ENCODE assay signal across 24 mouse cellular contexts in genomic region chr2:29437861-29438529, GRCm38 (mm10).
A peak's percentile ranks its signal among the peaks of the same experiment; 100 is the strongest.
DNase-seq lines count a peak whose midpoint lies in the region; ATAC-seq and TF ChIP-seq lines count a peak whose summit lies in the region.
"Had no signal": no experiment of that assay in that cellular context is flagged by ENCODE, and none has a peak within 500 bp of the region (broad histone marks: within the 10 kb centered on the region; RNA-seq: fewer than 3 reads in every experiment).

No protein-coding gene starts in this region.

- no peaks in the 10 kb centered on the region for H3K36me3 ChIP-seq in liver, adult 2 months (ENCODE audit: control insufficient read depth, insufficient read depth, low read length)
- H3K36me3 ChIP-seq in liver, embryonic 11.5 days (ENCODE audit: control insufficient read depth, insufficient read depth, low read length): no peaks in the 10 kb centered on the region
- H3K36me3 ChIP-seq in liver, postnatal 0 days (replicated peaks; ENCODE audit: insufficient read depth, low read length): no peaks in the 10 kb centered on the region
- no peaks in the 10 kb centered on the region for H3K36me3 ChIP-seq in intestine, embryonic 15.5 days
- H3K36me3 ChIP-seq in thymus, adult 2 months (ENCODE audit: control insufficient read depth, insufficient read depth, low read length): no peaks in the 10 kb centered on the region
- H3K36me3 ChIP-seq: hindbrain, embryonic 10.5 days; limb, embryonic 13.5 days; lung, embryonic 15.5 days; neural tube, embryonic 12.5 days had no signal

- peak; percentile 28 for DNase-seq in adrenal gland, adult 8-10 months
- DNase-seq in adrenal gland, postnatal 4 days (ENCODE audit: low spot score in 2 of 2): no peak
- peak; percentile 92 for DNase-seq in liver, adult 2 months (ENCODE audit: extremely low read depth, low read depth, low spot score)
- no peak for DNase-seq in liver, embryonic 11.5 days (ENCODE audit: low spot score)
- no peak for DNase-seq in liver, postnatal 0 days
- no peak for DNase-seq in thymus, adult 2 months
- DNase-seq: cerebellum, adult 18-20 months; cerebellum, postnatal 10 days; gastrocnemius, postnatal 10 days; right cerebral cortex, postnatal 4 days; thymus, adult 18-20 months; thymus, postnatal 36 days had no signal

- no peaks in the 10 kb centered on the region for H3K27me3 ChIP-seq in liver, adult 2 months (ENCODE audit: control insufficient read depth, insufficient read depth, low read length)
- H3K27me3 ChIP-seq in liver, embryonic 11.5 days (replicated peaks; ENCODE audit: control insufficient read depth, insufficient read depth, low read length): no peaks in the 10 kb centered on the region
- no peaks in the 10 kb centered on the region for H3K27me3 ChIP-seq in liver, postnatal 0 days (ENCODE audit: insufficient read depth, low read length)
- no peaks in the 10 kb centered on the region for H3K27me3 ChIP-seq in intestine, embryonic 15.5 days (replicated peaks)
- no peaks in the 10 kb centered on the region for H3K27me3 ChIP-seq in thymus, adult 2 months (ENCODE audit: control insufficient read depth, insufficient read depth, low read length)
- H3K27me3 ChIP-seq: limb, embryonic 13.5 days; lung, embryonic 15.5 days; neural tube, embryonic 12.5 days had no signal

- H3K9me3 ChIP-seq in liver, embryonic 11.5 days (ENCODE audit: control insufficient read depth, low read length): no peaks in the 10 kb centered on the region
- no peaks in the 10 kb centered on the region for H3K9me3 ChIP-seq in liver, postnatal 0 days (ENCODE audit: low read length)
- H3K9me3 ChIP-seq in intestine, embryonic 15.5 days: no peaks in the 10 kb centered on the region
- H3K9me3 ChIP-seq: hindbrain, embryonic 10.5 days; limb, embryonic 13.5 days; lung, embryonic 15.5 days; neural tube, embryonic 12.5 days had no signal

- no peak for TF ChIP-seq POLR2A in liver, adult 2 months (IDR thresholded peaks at IDR 0.05; ENCODE audit: extremely low read depth, insufficient read depth, low read length)
- no peak for TF ChIP-seq POLR2A in thymus, adult 2 months (IDR thresholded peaks at IDR 0.05; ENCODE audit: control insufficient read depth, extremely low read depth, insufficient read depth, low read length, poor library complexity)

- H3K79me2 ChIP-seq in liver, adult 2 months (ENCODE audit: control insufficient read depth, insufficient read depth, low read length): no peaks in the 10 kb centered on the region

- H3K4me1 ChIP-seq in liver, adult 2 months (ENCODE audit: control insufficient read depth, insufficient read depth, low read length): peaks cover 18% of the 10 kb centered on the region
- peaks cover 21% of the 10 kb centered on the region for H3K4me1 ChIP-seq in liver, embryonic 11.5 days (replicated peaks; ENCODE audit: control insufficient read depth, insufficient read depth, low read length)
- H3K4me1 ChIP-seq in brown adipose tissue, adult 24 weeks (ENCODE audit: control insufficient read depth, insufficient read depth, insufficient read length, low read length): peaks cover 9% of the 10 kb centered on the region
- H3K4me1 ChIP-seq in liver, postnatal 0 days (ENCODE audit: insufficient read depth): peaks cover 17% of the 10 kb centered on the region
- no peaks in the 10 kb centered on the region for H3K4me1 ChIP-seq in intestine, embryonic 15.5 days (replicated peaks)
- H3K4me1 ChIP-seq in thymus, adult 2 months (replicated peaks; ENCODE audit: control insufficient read depth, insufficient read depth, low read length): no peaks in the 10 kb centered on the region

- WGBS in liver, adult 2 months: 65% methylated on average over 4 of the region's 4 CpGs
- 77% methylated on average over 4 of the region's 4 CpGs for WGBS in liver, embryonic 11.5 days
- 59% methylated on average over 4 of the region's 4 CpGs for WGBS in liver, postnatal 0 days (ENCODE audit: insufficient replicate concordance)
- WGBS in intestine, embryonic 15.5 days: 81% methylated on average over 4 of the region's 4 CpGs
- 77% methylated on average over 4 of the region's 4 CpGs for WGBS in thymus, adult 2 months

- H3K4me3 ChIP-seq in liver, adult 2 months (ENCODE audit: insufficient read depth, low read depth, low read length): no peak overlapping the region
- no peak overlapping the region for H3K4me3 ChIP-seq in liver, embryonic 11.5 days (ENCODE audit: low read depth, low read length)
- H3K4me3 ChIP-seq in brown adipose tissue, adult 24 weeks (ENCODE audit: insufficient read depth, low read depth, low read length): no peak overlapping the region
- H3K4me3 ChIP-seq in liver, postnatal 0 days (ENCODE audit: low read depth, low read length): no peak overlapping the region
- no peak overlapping the region for H3K4me3 ChIP-seq in intestine, embryonic 15.5 days (replicated peaks)
- no peak overlapping the region for H3K4me3 ChIP-seq in thymus, adult 2 months (ENCODE audit: control insufficient read depth, insufficient read depth, low read length)
- H3K4me3 ChIP-seq: erythroblast, embryonic 14.5 days; hindbrain, embryonic 10.5 days; limb, embryonic 13.5 days; lung, embryonic 15.5 days; myocyte; neural tube, embryonic 12.5 days had no signal

- peak overlapping the region; percentile 60 for H3K27ac ChIP-seq in liver, adult 2 months (replicated peaks; ENCODE audit: insufficient read depth, low read depth, low read length)
- H3K27ac ChIP-seq in liver, embryonic 11.5 days (ENCODE audit: low read depth, low read length): no peak overlapping the region
- H3K27ac ChIP-seq in brown adipose tissue, adult 24 weeks (replicated peaks; ENCODE audit: low read depth, low read length): peak overlapping the region; percentile 62
- peak overlapping the region; percentile 66 for H3K27ac ChIP-seq in liver, postnatal 0 days (ENCODE audit: low read depth)
- H3K27ac ChIP-seq in intestine, embryonic 15.5 days: no peak overlapping the region
- no peak overlapping the region for H3K27ac ChIP-seq in thymus, adult 2 months (ENCODE audit: control insufficient read depth, insufficient read depth, low read length)
- H3K27ac ChIP-seq: hindbrain, embryonic 10.5 days; kidney, postnatal 0 days; limb, embryonic 13.5 days; lung, embryonic 15.5 days; neural tube, embryonic 12.5 days; stomach, postnatal 0 days had no signal

- H3K9ac ChIP-seq in liver, adult 2 months (ENCODE audit: low read depth, low read length): no peak overlapping the region
- no peak overlapping the region for H3K9ac ChIP-seq in liver, embryonic 11.5 days (ENCODE audit: low read depth, low read length)
- H3K9ac ChIP-seq in liver, postnatal 0 days (replicated peaks): no peak overlapping the region
- no peak overlapping the region for H3K9ac ChIP-seq in intestine, embryonic 15.5 days
- H3K9ac ChIP-seq: limb, embryonic 13.5 days; lung, embryonic 15.5 days; neural tube, embryonic 12.5 days had no signal

- TF ChIP-seq EP300 in liver, postnatal 0 days (IDR thresholded peaks at IDR 0.05; ENCODE audit: low read depth): no peak

- no peak for TF ChIP-seq CTCF in liver, adult 2 months (IDR thresholded peaks at IDR 0.05; ENCODE audit: low read depth, low read length)
- no peak for TF ChIP-seq CTCF in liver, postnatal 0 days (IDR thresholded peaks at IDR 0.05; ENCODE audit: low read depth)
- TF ChIP-seq CTCF in thymus, adult 2 months (IDR thresholded peaks at IDR 0.05; ENCODE audit: borderline replicate concordance, control insufficient read depth, extremely low read depth, insufficient read depth, low read length, poor library complexity): no peak

- no peak for ATAC-seq in liver, embryonic 11.5 days (replicated peaks; ENCODE audit: low FRiP score)
- peak; percentile 91 for ATAC-seq in liver, postnatal 0 days
- no peak for ATAC-seq in intestine, embryonic 15.5 days
- ATAC-seq: hindbrain, embryonic 16.5 days had no signal

- H3K4me2 ChIP-seq in liver, embryonic 11.5 days: no peak overlapping the region
- no peak overlapping the region for H3K4me2 ChIP-seq in liver, postnatal 0 days (ENCODE audit: low read depth, low read length)
- H3K4me2 ChIP-seq in intestine, embryonic 15.5 days (replicated peaks): no peak overlapping the region
- H3K4me2 ChIP-seq: limb, embryonic 13.5 days; lung, embryonic 15.5 days; midbrain, embryonic 11.5 days; neural tube, embryonic 12.5 days had no signal

Comparison
In these comparisons a context has a peak if more than half of its experiments do, and no peak if none do; other contexts are left out.
1. DNase-seq: peak in adrenal gland, adult 8-10 months (single experiment) and liver, adult 2 months (single experiment); none in adrenal gland, postnatal 4 days (0 of 2), liver, embryonic 11.5 days (single experiment), liver, postnatal 0 days (single experiment) and thymus, adult 2 months (single experiment).
2. H3K27ac ChIP-seq: peak in liver, adult 2 months (single experiment), brown adipose tissue, adult 24 weeks (single experiment) and liver, postnatal 0 days (single experiment); none in liver, embryonic 11.5 days (single experiment), intestine, embryonic 15.5 days (single experiment) and thymus, adult 2 months (single experiment).